Mouse (Mus musculus): ENCODE measurements around the gene Olfr139. TPM values are rescaled to one million over a fixed set of nuclear protein-coding genes. Genes with fewer than 3 reads are reported as not detected.

Olfr139 gene
- not detected for polyA plus RNA-seq (2017; shearing (Covaris generic))

GRCm38 (mm10) chr11:74056451-74056850, at the start of gene Olfr139, which contains the start of gene Olfr399:
TSS of gene Olfr139 (minus strand) at chr11:74056551.
TSS of gene Olfr399 (minus strand) at chr11:74056615.

GRCm38 (mm10) chr11:74069655-74070054, 13.3 kb upstream of the Olfr139 start, which contains the start of gene Zfp616:
TSS of gene Zfp616 (plus strand) at chr11:74069955.

Other genes starting within 250 kb of the Olfr139 start
- gene Olfr392, start 239.5 kb downstream of the Olfr139 start, polyA plus RNA-seq (2017; shearing (Covaris generic)): not detected
- not detected for gene Olfr393, start 205.1 kb downstream of the Olfr139 start, polyA plus RNA-seq (2017; shearing (Covaris generic))
- not detected for gene Olfr394, start 165.8 kb downstream of the Olfr139 start, polyA plus RNA-seq (2017; shearing (Covaris generic))
- gene Olfr395, start 147.3 kb downstream of the Olfr139 start, polyA plus RNA-seq (2017; shearing (Covaris generic)): not detected
- not detected for gene Olfr23, start 119.9 kb downstream of the Olfr139 start, polyA plus RNA-seq (2017; shearing (Covaris generic))
- gene Olfr397, start 95.7 kb downstream of the Olfr139 start, polyA plus RNA-seq (2017; shearing (Covaris generic)): not detected
- not detected for gene Olfr398, start 66.1 kb downstream of the Olfr139 start, polyA plus RNA-seq (2017; shearing (Covaris generic))
- not detected for gene Olfr399, start 64 bp upstream of the Olfr139 start, polyA plus RNA-seq (2017; shearing (Covaris generic))
- gene Zfp616, start 13.4 kb upstream of the Olfr139 start, polyA plus RNA-seq (2017; shearing (Covaris generic)): not detected
- not detected for gene Olfr401, start 57.2 kb upstream of the Olfr139 start, polyA plus RNA-seq (2017; shearing (Covaris generic))
- not detected for gene Olfr402, start 97.0 kb upstream of the Olfr139 start, polyA plus RNA-seq (2017; shearing (Covaris generic))
- not detected for gene Olfr403, start 129.7 kb upstream of the Olfr139 start, polyA plus RNA-seq (2017; shearing (Covaris generic))
- gene Olfr43, start 154.8 kb upstream of the Olfr139 start, polyA plus RNA-seq (2017; shearing (Covaris generic)): not detected
- not detected for gene Olfr406, start 203.3 kb upstream of the Olfr139 start, polyA plus RNA-seq (2017; shearing (Covaris generic))
- not detected for gene Olfr59, start 227.2 kb upstream of the Olfr139 start, polyA plus RNA-seq (2017; shearing (Covaris generic))